ENCODE assay signal across 14 mouse cellular contexts in genomic region chr13:54936173-54936572, GRCm38 (mm10). TPM values are rescaled to one million over a fixed set of nuclear protein-coding genes. Genes with fewer than 3 reads are reported as not detected.
A peak's percentile ranks its signal among the peaks of the same experiment; 100 is the strongest.
DNase-seq lines count a peak whose midpoint lies in the region; ATAC-seq and TF ChIP-seq lines count a peak whose summit lies in the region.
"Had no signal": no experiment of that assay in that cellular context is flagged by ENCODE, and none has a peak within 500 bp of the region (broad histone marks: within the 10 kb centered on the region; RNA-seq: fewer than 3 reads in every experiment).

No protein-coding gene starts in this region.

- H3K79me2 ChIP-seq in myocyte (ENCODE audit: control insufficient read depth, insufficient read depth): no peaks in the 10 kb centered on the region

- 47% methylated on average over 6 of the region's 6 CpGs for WGBS in hindbrain, embryonic 16.5 days
- WGBS in kidney, embryonic 14.5 days: 75% methylated on average over 6 of the region's 6 CpGs

- H3K4me3 ChIP-seq in hindbrain, embryonic 16.5 days (ENCODE audit: low read length): no peak overlapping the region
- H3K4me3 ChIP-seq in myocyte: no peak overlapping the region
- no peak overlapping the region for H3K4me3 ChIP-seq in kidney, embryonic 14.5 days (ENCODE audit: low read length)
- H3K4me3 ChIP-seq: erythroblast, embryonic 14.5 days; heart, embryonic 13.5 days; limb, embryonic 13.5 days had no signal

- peak; percentile 80 for ATAC-seq in hindbrain, embryonic 16.5 days
- ATAC-seq in kidney, embryonic 14.5 days (ENCODE audit: low FRiP score, low TSS enrichment): no peak
- ATAC-seq: activated CD4-positive, CD25-positive, alpha-beta regulatory T cell, adult 4 months; lung, postnatal 0 days had no signal

- peak; percentile 80 for DNase-seq in layer of hippocampus, adult 11-12 months (ENCODE audit: low spot score)
- no peak for DNase-seq in layer of hippocampus, adult 9-10 months (ENCODE audit: low spot score)
- peak; percentile 55 for DNase-seq in cerebellum, adult 9-10 months
- DNase-seq in heart, adult 8-10 months (ENCODE audit: low spot score): no peak
- DNase-seq: kidney, adult 18-20 months; thymus, postnatal 25 days had no signal

- no peak overlapping the region for H3K9ac ChIP-seq in hindbrain, embryonic 16.5 days (ENCODE audit: low read depth, low read length)
- no peak overlapping the region for H3K9ac ChIP-seq in kidney, embryonic 14.5 days (ENCODE audit: low read depth, low read length)
- H3K9ac ChIP-seq: heart, embryonic 13.5 days; limb, embryonic 13.5 days had no signal

- peaks cover 4% of the 10 kb centered on the region for H3K4me1 ChIP-seq in hindbrain, embryonic 16.5 days (ENCODE audit: control insufficient read depth, insufficient read depth, low read depth, low read length)
- no peaks in the 10 kb centered on the region for H3K4me1 ChIP-seq in kidney, embryonic 14.5 days (ENCODE audit: control insufficient read depth, insufficient read depth, low read length)
- H3K4me1 ChIP-seq: limb, embryonic 13.5 days had no signal

- H3K27ac ChIP-seq in hindbrain, embryonic 16.5 days (ENCODE audit: low read depth, low read length): no peak overlapping the region
- H3K27ac ChIP-seq in kidney, embryonic 14.5 days (ENCODE audit: low read depth, low read length): no peak overlapping the region
- H3K27ac ChIP-seq: heart, embryonic 13.5 days; limb, embryonic 13.5 days had no signal

- no peak for TF ChIP-seq POLR2A in myocyte (IDR thresholded peaks at IDR 0.05; ENCODE audit: insufficient read length, low read depth)

- no peak overlapping the region for H3K4me2 ChIP-seq in hindbrain, embryonic 16.5 days (ENCODE audit: low read length)
- no peak overlapping the region for H3K4me2 ChIP-seq in myocyte (ENCODE audit: low read depth)
- H3K4me2 ChIP-seq in kidney, embryonic 14.5 days (replicated peaks; ENCODE audit: low read depth, low read length): no peak overlapping the region
- H3K4me2 ChIP-seq: heart, embryonic 13.5 days; limb, embryonic 13.5 days had no signal

- no peaks in the 10 kb centered on the region for H3K9me3 ChIP-seq in hindbrain, embryonic 16.5 days (ENCODE audit: control insufficient read depth, low read length)
- H3K9me3 ChIP-seq in kidney, embryonic 14.5 days (ENCODE audit: control insufficient read depth, low read length): no peaks in the 10 kb centered on the region
- H3K9me3 ChIP-seq: heart, embryonic 13.5 days; limb, embryonic 13.5 days had no signal

- H3K36me3 ChIP-seq in hindbrain, embryonic 16.5 days (ENCODE audit: control insufficient read depth, insufficient read depth, low read length): no peaks in the 10 kb centered on the region
- no peaks in the 10 kb centered on the region for H3K36me3 ChIP-seq in myocyte (ENCODE audit: control insufficient read depth, insufficient read depth)
- no peaks in the 10 kb centered on the region for H3K36me3 ChIP-seq in kidney, embryonic 14.5 days (ENCODE audit: control insufficient read depth, insufficient read depth, low read length)
- H3K36me3 ChIP-seq: heart, embryonic 13.5 days; limb, embryonic 13.5 days had no signal

- H3K27me3 ChIP-seq in hindbrain, embryonic 16.5 days (replicated peaks; ENCODE audit: control insufficient read depth, insufficient read depth, low read length): no peaks in the 10 kb centered on the region
- H3K27me3 ChIP-seq in myocyte (ENCODE audit: control insufficient read depth, insufficient read depth, insufficient read length): peaks cover 60% of the 10 kb centered on the region
- H3K27me3 ChIP-seq in kidney, embryonic 14.5 days (ENCODE audit: control insufficient read depth, insufficient read depth, low read length): peaks cover 10% of the 10 kb centered on the region; the same call in 1 of the 2 replicates

- H3ac ChIP-seq in myocyte (ENCODE audit: control insufficient read depth, insufficient read length): no peak overlapping the region

TF ChIP-seq in myocyte, 11 proteins besides CTCF, POLR2A, EP300 and RAD21:
- no peak for TF ChIP-seq CEBPB (IDR thresholded peaks at IDR 0.05; ENCODE audit: insufficient read depth, poor library complexity, severe bottlenecking)
- peak in 1 of 3 experiments; percentile 20 for TF ChIP-seq MYOD1 (IDR thresholded peaks at IDR 0.05; ENCODE audit: control insufficient read depth in 1 of 3, insufficient read length in 2 of 3, low read depth in 2 of 3)
- TF ChIP-seq USF1 (IDR thresholded peaks at IDR 0.05; ENCODE audit: low read depth): no peak
- no peak for TF ChIP-seq SRF (IDR thresholded peaks at IDR 0.05; ENCODE audit: control insufficient read depth, insufficient read length, low read depth)
- TF ChIP-seq MYOG (IDR thresholded peaks at IDR 0.05; ENCODE audit: control insufficient read depth in 1 of 3, insufficient read depth in 1 of 3, insufficient read length in 2 of 3, low read depth in 2 of 3): peak in 2 of 3 experiments; percentile 1 to 40
- TF ChIP-seq TCF12 (IDR thresholded peaks at IDR 0.05; ENCODE audit: insufficient read depth, poor library complexity, severe bottlenecking): no peak

RNA-seq across cellular contexts. Expression of gene Unc5a, which starts 13.0 kb away (rescaled TPM):
- 12.3 and 16.2 TPM in 2 replicates for polyA plus RNA-seq in hindbrain, embryonic 16.5 days (2015; fragmentation: Nextera tagmentation; extraction: Ambion mirVana)
- 0.05 TPM for polyA plus RNA-seq in myocyte (2012; fragmentation: generic; extraction: Trizol)
- 2.1 and 2.5 TPM in 2 replicates for polyA plus RNA-seq in kidney, embryonic 14.5 days (2014; fragmentation: Nextera tagmentation; extraction: Ambion mirVana)
- total RNA-seq in heart, adult 8-10 months (2022): 1 to 10 TPM in 2 of 4 experiments, under 1 TPM in 2; 0.80 to 1.7 (median 0.98) TPM
- polyA plus RNA-seq: erythroblast, embryonic 14.5 days had no signal

Comparison
In these comparisons a context has a peak if more than half of its experiments do, and no peak if none do; other contexts are left out.
1. DNase-seq: peak in layer of hippocampus, adult 11-12 months (single experiment) and cerebellum, adult 9-10 months (single experiment); none in layer of hippocampus, adult 9-10 months (single experiment) and heart, adult 8-10 months (single experiment).